Mouse (Mus musculus) liver, embryonic 14.5 days (tissue): ENCODE measurements around the gene Zfand2a. TPM values are rescaled to one million over a fixed set of nuclear protein-coding genes. Genes with fewer than 3 reads are reported as not detected.

ENCODE experiments used
- ATAC-seq: fragments of 200-750 bp; cut with Nextera tagmentation; 2 replicates; pipeline ENCODE4 v1.8.0; 2017; ENCODE audit warnings: moderate number of reproducible peaks, mild to moderate bottlenecking, moderate library complexity; ENCODE audit not compliant: insufficient read depth
- DNase-seq, 3 experiments: peaks; one replicate each; pipeline ENCODE4 v3.0.0-alpha.2; 2012 to 2013; ENCODE audit warnings: low read depth in 3 of 3, low spot score in 3 of 3
- H3K27ac ChIP-seq: fragments of 300-500 bp; sonication (generic); 2 replicates; pipeline ENCODE4 v1.5.1; 2014; ENCODE audit warnings: moderate library complexity, mild to moderate bottlenecking, control low read depth, inconsistent platforms
- H3K27me3 ChIP-seq: fragments of 300-500 bp; sonication (generic); 2 replicates; pipeline ENCODE4 v1.6.1; 2014; ENCODE audit warnings: mild to moderate bottlenecking, low read length, moderate library complexity; ENCODE audit not compliant: control insufficient read depth, insufficient read depth
- H3K36me3 ChIP-seq: fragments of 300-500 bp; sonication (generic); replicated peaks from 2 replicates; pipeline ENCODE4 v1.6.1; 2014; ENCODE audit warnings: low read depth; ENCODE audit not compliant: control insufficient read depth, insufficient read depth
- H3K4me1 ChIP-seq, 2 experiments: fragments of 200-500 bp in 1 of 2; fragments of 300-500 bp in 1 of 2; sonication (generic) in 1 of 2; replicated peaks; 2 replicates each; pipeline ENCODE4 v1.6.1; 2012 to 2014; ENCODE audit warnings: antibody characterized with exemption in 1 of 2, inconsistent platforms in 1 of 2, low read length in 1 of 2; ENCODE audit not compliant: control insufficient read depth in 2 of 2, insufficient read depth in 2 of 2
- H3K4me2 ChIP-seq: fragments of 300-500 bp; sonication (generic); 2 replicates; pipeline ENCODE4 v1.6.1; 2014; ENCODE audit warnings: low read depth, mild to moderate bottlenecking, control low read depth, moderate library complexity
- H3K4me3 ChIP-seq, 2 experiments: fragments of 200-500 bp in 1 of 2; fragments of 300-500 bp in 1 of 2; sonication (generic) in 1 of 2; 2 replicates each; pipeline ENCODE4 v1.5.1; 2012 to 2014; ENCODE audit warnings: low read depth in 2 of 2, low read length in 2 of 2, mild to moderate bottlenecking in 2 of 2, control low read depth in 1 of 2, inconsistent platforms in 1 of 2, moderate library complexity in 1 of 2; ENCODE audit not compliant: insufficient read depth in 1 of 2
- H3K9ac ChIP-seq: fragments of 300-500 bp; sonication (generic); replicated peaks from 2 replicates; pipeline ENCODE4 v1.6.1; 2014; ENCODE audit warnings: mild to moderate bottlenecking, control low read depth, moderate library complexity
- H3K9me3 ChIP-seq: fragments of 300-500 bp; sonication (generic); 2 replicates; pipeline ENCODE4 v1.6.1; 2016; ENCODE audit warnings: low read length, mixed read lengths; ENCODE audit not compliant: control insufficient read depth
- CTCF ChIP-seq: IDR thresholded peaks from 2 replicates; pipeline ENCODE4 v1.5.1; 2016; ENCODE audit warnings: antibody characterized with exemption, low read depth, control low read depth
- EP300 ChIP-seq: IDR thresholded peaks from 2 replicates; pipeline ENCODE4 v1.6.1; 2016; ENCODE audit warnings: antibody characterized with exemption, low read depth
- WGBS: fragments of 180-500 bp; shearing (Covaris S2); extraction: QIAGEN DNeasy Blood & Tissue Kit; methylation state at CpG from one replicate; pipeline ENCODE4 v1.1.7; 2014; ENCODE audit not compliant: insufficient replicate concordance; 5-methylcytosine and 5-hydroxymethylcytosine counted together
- polyA plus RNA-seq, 2 experiments: library from polyadenylated mRNA; depleted of rRNA in 1 of 2; stranded (reverse) in 1 of 2; unstranded in 1 of 2; fragments of >200 nt; fragmentation: Nextera tagmentation in 1 of 2; extraction: Ambion mirVana in 1 of 2; gene quantifications; 2 replicates each; pipeline versions ENCODE4 v1.2.1 to v1.2.3; 2012 to 2014

Zfand2a gene
- polyA plus RNA-seq, 2 experiments, result 1.4 to 3.2 TPM

- H3K9me3 ChIP-seq, result no peaks in the 10 kb centered on the region
- TF ChIP-seq EP300 (no peak), CTCF (no peak)
- H3K27ac ChIP-seq, result no peak overlapping the region
- no peaks in the 10 kb centered on the region for H3K4me1 ChIP-seq
- no peak overlapping the region for H3K4me2 ChIP-seq
- no peak for ATAC-seq
- WGBS, result 69% methylated on average over 9 of the region's 9 CpGs
- no peak overlapping the region for H3K9ac ChIP-seq
- no peaks in the 10 kb centered on the region for H3K27me3 ChIP-seq
- H3K36me3 ChIP-seq, result no peaks in the 10 kb centered on the region
- H3K4me3 ChIP-seq, result no peak overlapping the region
- DNase-seq, result no peak
Measured at GRCm38 (mm10) chr5:139427989-139428388, 56.4 kb downstream of the Zfand2a start.

DNA sequence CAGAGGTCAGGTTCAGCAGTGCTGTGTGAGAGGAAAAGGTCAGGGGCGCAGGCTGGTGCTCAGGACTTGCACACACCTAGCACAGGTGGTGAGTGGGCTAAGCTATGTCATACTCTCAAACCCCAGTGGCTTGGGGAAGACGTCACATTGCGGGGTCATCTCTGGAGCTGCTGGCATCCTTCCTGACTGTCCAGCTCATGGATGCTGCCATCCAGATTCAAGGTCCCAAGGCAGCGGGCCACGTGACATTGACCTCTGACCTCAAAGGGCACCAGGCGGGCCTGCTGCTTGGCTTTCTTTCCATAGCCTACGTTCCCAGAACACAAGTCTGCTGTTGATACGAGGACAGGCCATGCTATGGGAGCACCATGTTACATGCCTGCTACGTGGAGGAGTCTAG lies 57.3 kb downstream of the Zfand2a start:
- no peaks in the 10 kb centered on the region for H3K36me3 ChIP-seq

DNA sequence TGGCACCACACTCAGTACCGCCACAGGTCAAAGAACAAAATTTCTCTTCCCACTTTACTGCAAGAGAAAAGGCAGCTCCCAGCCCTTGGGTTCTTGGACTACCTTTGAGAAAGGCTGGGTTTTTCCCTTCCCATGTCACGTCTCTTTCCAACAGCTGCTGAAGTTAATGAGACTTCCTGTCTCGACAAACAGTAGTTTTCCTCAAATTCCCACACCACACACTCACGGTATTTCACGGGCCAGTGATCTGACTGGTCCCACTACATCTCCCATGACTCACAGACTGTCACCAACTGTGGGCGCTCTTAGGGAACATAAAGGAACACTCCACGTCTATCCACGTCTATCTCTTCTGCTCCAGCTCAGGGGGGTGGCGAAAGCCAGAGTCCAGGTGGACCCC lies 59.2 kb downstream of the Zfand2a start:
- Histone ChIP-seq H3K9me3 (no peaks in the 10 kb centered on the region), H3K4me2 (no peak overlapping the region), H3K36me3 (no peaks in the 10 kb centered on the region), H3K4me3 (no peak overlapping the region), H3K9ac (no peak overlapping the region), H3K27ac (no peak overlapping the region), H3K4me1 (no peaks in the 10 kb centered on the region), H3K27me3 (no peaks in the 10 kb centered on the region)
- WGBS, result 70% methylated on average over 9 of the region's 9 CpGs
- no peak for ATAC-seq
- DNase-seq, result no peak
- TF ChIP-seq CTCF (no peak), EP300 (no peak)

More for the DNA sequence above, 57.3 kb downstream of the Zfand2a start:
- H3K9ac ChIP-seq, result no peak overlapping the region
- H3K27me3 ChIP-seq, result no peaks in the 10 kb centered on the region
- DNase-seq (no peak), ATAC-seq (no peak)
- no peak overlapping the region for H3K27ac ChIP-seq
- TF ChIP-seq CTCF (no peak; the same call in 1 of the 2 replicates), EP300 (no peak)
- H3K9me3 ChIP-seq, result no peaks in the 10 kb centered on the region
- H3K4me1 ChIP-seq, result no peaks in the 10 kb centered on the region
- no peak overlapping the region for H3K4me2 ChIP-seq
- H3K4me3 ChIP-seq, result no peak overlapping the region
- 76% methylated on average over 9 of the region's 9 CpGs for WGBS

GRCm38 (mm10) chr5:139423026-139423865 lies 61.1 kb downstream of the Zfand2a start, which contains the start of gene Gper1:
Gene Gper1 (plus strand): TSS chr5:139423151.
- no peak within 1 kb of the TSS for H3K4me2 ChIP-seq
- H3K4me1 ChIP-seq, result no peaks in the 10 kb centered on the region
- no peak for ATAC-seq
- WGBS, result 76% methylated on average over 21 of the region's 21 CpGs
- H3K27me3 ChIP-seq, result no peaks in the 10 kb centered on the region
- no peaks in the 10 kb centered on the region for H3K9me3 ChIP-seq
- no peak within 1 kb of the TSS for H3K4me3 ChIP-seq
- no peak for TF ChIP-seq CTCF
- TF ChIP-seq EP300, result no peak
- DNase-seq, result no peak
- H3K9ac ChIP-seq, result no peak within 1 kb of the TSS
- H3K27ac ChIP-seq, result no peak within 1 kb of the TSS
- no peaks in the 10 kb centered on the region for H3K36me3 ChIP-seq

Other genes starting within 250 kb of the Zfand2a start
- gene Get4, start 232.2 kb downstream of the Zfand2a start, polyA plus RNA-seq (2012; rRNA removed), result 48.6 and 56.8 TPM in 2 replicates
- 107 and 118 TPM in 2 replicates for gene Get4, start 232.2 kb downstream of the Zfand2a start, polyA plus RNA-seq (2014; fragmentation: Nextera tagmentation; extraction: Ambion mirVana)
- gene Adap1, start 158.9 kb downstream of the Zfand2a start, polyA plus RNA-seq (2012; rRNA removed), result 3.0 and 3.1 TPM in 2 replicates
- gene Adap1, start 158.9 kb downstream of the Zfand2a start, polyA plus RNA-seq (2014; fragmentation: Nextera tagmentation; extraction: Ambion mirVana), result 2.2 and 2.7 TPM in 2 replicates
- gene Cox19, start 133.1 kb downstream of the Zfand2a start, polyA plus RNA-seq (2012; rRNA removed), result 22.6 and 23.3 TPM in 2 replicates
- 61.4 and 62.3 TPM in 2 replicates for gene Cox19, start 133.1 kb downstream of the Zfand2a start, polyA plus RNA-seq (2014; fragmentation: Nextera tagmentation; extraction: Ambion mirVana)
- 0.03 and 0.05 TPM in 2 replicates for gene Cyp2w1, start 131.9 kb downstream of the Zfand2a start, polyA plus RNA-seq (2012; rRNA removed)
- not detected in 2 replicates for gene Cyp2w1, start 131.9 kb downstream of the Zfand2a start, polyA plus RNA-seq (2014; fragmentation: Nextera tagmentation; extraction: Ambion mirVana)
- 14.6 and 14.7 TPM in 2 replicates for gene Gpr146, start 106.9 kb downstream of the Zfand2a start, polyA plus RNA-seq (2012; rRNA removed)
- gene Gpr146, start 106.9 kb downstream of the Zfand2a start, polyA plus RNA-seq (2014; fragmentation: Nextera tagmentation; extraction: Ambion mirVana), result 18.4 and 20.1 TPM in 2 replicates
- gene C130050O18Rik, start 79.3 kb downstream of the Zfand2a start, polyA plus RNA-seq (2012; rRNA removed), result 0.93 and 1.1 TPM in 2 replicates
- 1.0 and 1.3 TPM in 2 replicates for gene C130050O18Rik, start 79.3 kb downstream of the Zfand2a start, polyA plus RNA-seq (2014; fragmentation: Nextera tagmentation; extraction: Ambion mirVana)
- gene Gper1, start 61.4 kb downstream of the Zfand2a start, polyA plus RNA-seq (2012; rRNA removed), result 0.06 and 0.07 TPM in 2 replicates
- gene Gper1, start 61.4 kb downstream of the Zfand2a start, polyA plus RNA-seq (2014; fragmentation: Nextera tagmentation; extraction: Ambion mirVana), result 0.20 TPM in 1 of 2 replicates, not detected in the other
- 11.1 and 11.2 TPM in 2 replicates for gene 3110082I17Rik, start 24.0 kb downstream of the Zfand2a start, polyA plus RNA-seq (2012; rRNA removed)
- gene 3110082I17Rik, start 24.0 kb downstream of the Zfand2a start, polyA plus RNA-seq (2014; fragmentation: Nextera tagmentation; extraction: Ambion mirVana), result 11.6 and 14.1 TPM in 2 replicates
- 0.05 TPM in 1 of 2 replicates, not detected in the other for gene Uncx, start 58.9 kb upstream of the Zfand2a start, polyA plus RNA-seq (2012; rRNA removed)
- not detected in 2 replicates for gene Uncx, start 58.9 kb upstream of the Zfand2a start, polyA plus RNA-seq (2014; fragmentation: Nextera tagmentation; extraction: Ambion mirVana)